Mouse (Mus musculus): ENCODE measurements around the gene Plpp1. TPM values are rescaled to one million over a fixed set of nuclear protein-coding genes. Genes with fewer than 3 reads are reported as not detected.

The Plpp1 gene
- total and polyA plus RNA-seq, 3 experiments: 213 to 281 (median 214) TPM

GRCm38 (mm10) chr13:112772861-112773260 lies 27.7 kb upstream of the Plpp1 start:
- DNase-seq: no peak

- no peak for DNase-seq
These were observed 26.5 kb upstream of the Plpp1 start for GRCm38 (mm10) chr13:112773991-112774675.

GRCm38 (mm10) chr13:112775856-112776255 lies 24.7 kb upstream of the Plpp1 start:
- DNase-seq: no peak

- DNase-seq: peak; percentile 52
These were observed 22.2 kb upstream of the Plpp1 start for GRCm38 (mm10) chr13:112778407-112778806.

- no peak for DNase-seq
These were observed 15.3 kb upstream of the Plpp1 start for GRCm38 (mm10) chr13:112785305-112785704.

GRCm38 (mm10) chr13:112786142-112786541 lies 14.4 kb upstream of the Plpp1 start:
- no peak for DNase-seq

- no peak for DNase-seq
These were observed 13.6 kb upstream of the Plpp1 start for GRCm38 (mm10) chr13:112786942-112787533.

GRCm38 (mm10) chr13:112790774-112791173 lies 9.8 kb upstream of the Plpp1 start:
- no peak for DNase-seq

- DNase-seq: no peak
These were observed 8.7 kb upstream of the Plpp1 start for GRCm38 (mm10) chr13:112791906-112792305.

GRCm38 (mm10) chr13:112798243-112798952 lies 2.2 kb upstream of the Plpp1 start:
- no peak for DNase-seq

GRCm38 (mm10) chr13:112798953-112799305 lies 1.7 kb upstream of the Plpp1 start:
- no peak for DNase-seq

GRCm38 (mm10) chr13:112799721-112800241 lies 811 bp upstream of the Plpp1 start:
- DNase-seq: no peak

- peak; percentile 63 for DNase-seq
These were observed 901 bp downstream of the Plpp1 start for GRCm38 (mm10) chr13:112801381-112802004.

- DNase-seq: no peak
These were observed 2.5 kb downstream of the Plpp1 start for GRCm38 (mm10) chr13:112803106-112803505.

GRCm38 (mm10) chr13:112803661-112804060 lies 3.1 kb downstream of the Plpp1 start:
- DNase-seq: peak; percentile 34

GRCm38 (mm10) chr13:112805529-112805928 lies 4.9 kb downstream of the Plpp1 start:
- no peak for DNase-seq

GRCm38 (mm10) chr13:112807936-112808667 lies 7.5 kb downstream of the Plpp1 start:
- DNase-seq: no peak

GRCm38 (mm10) chr13:112809504-112810247 lies 9.1 kb downstream of the Plpp1 start:
- no peak for DNase-seq

GRCm38 (mm10) chr13:112810248-112810645 lies 9.7 kb downstream of the Plpp1 start:
- no peak for DNase-seq

GRCm38 (mm10) chr13:112810751-112811150 lies 10.2 kb downstream of the Plpp1 start:
- peak; percentile 55 for DNase-seq
